Mouse (Mus musculus) WW6 (cell line): ENCODE measurements around the gene Pax4.
A peak's percentile ranks its signal among the peaks of the same experiment; 100 is the strongest.

Source experiments
- DNase-seq: peaks from one replicate; pipeline ENCODE4 v3.0.0-alpha.2; 2013; ENCODE audit warnings: low read depth, low spot score

Pax4 gene

DNA sequence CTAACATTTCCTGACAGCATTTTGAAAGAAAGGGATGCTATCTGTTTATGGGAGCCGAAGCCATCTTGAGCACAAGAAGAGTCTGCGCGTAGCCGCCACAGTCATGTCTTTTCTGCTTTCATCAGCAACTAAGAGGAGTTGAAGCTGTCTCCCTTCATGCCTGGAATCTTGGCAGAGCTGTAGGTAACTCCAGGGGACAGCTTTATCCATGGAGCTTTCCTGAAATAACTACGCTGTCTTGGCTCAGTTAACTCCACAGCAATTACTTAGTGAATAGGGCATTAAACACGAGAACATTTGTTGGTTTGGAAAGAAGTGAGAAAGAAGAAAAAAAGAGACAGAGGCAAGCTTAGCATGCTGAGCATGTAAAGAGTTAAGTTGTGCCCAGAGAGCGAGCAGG lies 1.2 kb downstream of the Pax4 start:
- no peak for DNase-seq

DNA sequence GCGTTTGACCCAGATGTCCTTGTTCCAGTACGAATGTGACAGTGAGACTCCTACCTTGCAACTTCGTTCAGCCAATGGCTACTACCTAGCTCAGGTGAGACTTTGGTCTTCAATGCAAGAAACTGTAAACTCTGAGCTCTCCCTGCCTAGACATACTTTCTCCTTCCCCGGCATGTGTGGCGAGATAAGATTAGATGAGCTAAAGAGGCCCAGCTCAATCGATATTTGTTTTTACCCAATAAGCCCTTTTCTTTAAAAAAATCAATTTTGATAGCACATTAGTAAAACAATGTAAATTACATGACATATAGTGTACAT lies 17.7 kb downstream of the Pax4 start:
- no peak for DNase-seq

DNA sequence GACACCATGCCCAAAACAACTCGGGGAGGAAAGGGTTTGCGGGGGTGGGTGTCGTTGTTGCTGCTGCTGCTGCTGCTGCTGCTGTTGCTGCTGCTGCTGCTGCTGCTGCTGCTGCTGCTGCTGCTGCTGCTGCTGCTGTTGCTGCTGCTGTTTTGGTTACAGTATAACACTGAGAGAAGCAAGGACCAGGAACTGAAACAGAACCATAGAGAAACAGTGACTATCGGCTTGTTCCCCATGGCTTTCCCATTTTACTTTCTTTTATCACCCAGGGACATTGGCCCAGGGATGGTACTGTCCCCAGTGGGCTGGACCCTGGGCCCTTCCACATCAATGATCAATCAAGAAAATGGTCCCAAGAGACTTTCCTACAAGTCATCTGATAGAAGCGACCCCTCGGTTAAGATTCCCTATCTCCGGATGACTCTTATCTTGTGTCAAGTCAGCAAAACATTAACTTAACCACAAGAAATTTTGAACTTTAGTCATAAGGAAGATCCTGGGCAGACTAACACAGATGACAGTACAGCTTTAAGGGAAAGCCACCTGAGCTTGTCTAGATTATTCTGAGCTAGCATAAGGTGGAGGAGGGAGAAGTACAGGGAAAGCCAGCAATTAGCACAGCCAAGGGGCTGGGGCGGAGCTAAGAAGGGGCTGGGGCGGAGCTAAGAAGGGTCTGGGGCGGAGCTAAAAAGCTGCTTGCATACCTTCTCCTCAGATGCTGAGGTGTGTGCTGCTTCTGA lies 18.2 kb downstream of the Pax4 start:
- DNase-seq: no peak

DNA sequence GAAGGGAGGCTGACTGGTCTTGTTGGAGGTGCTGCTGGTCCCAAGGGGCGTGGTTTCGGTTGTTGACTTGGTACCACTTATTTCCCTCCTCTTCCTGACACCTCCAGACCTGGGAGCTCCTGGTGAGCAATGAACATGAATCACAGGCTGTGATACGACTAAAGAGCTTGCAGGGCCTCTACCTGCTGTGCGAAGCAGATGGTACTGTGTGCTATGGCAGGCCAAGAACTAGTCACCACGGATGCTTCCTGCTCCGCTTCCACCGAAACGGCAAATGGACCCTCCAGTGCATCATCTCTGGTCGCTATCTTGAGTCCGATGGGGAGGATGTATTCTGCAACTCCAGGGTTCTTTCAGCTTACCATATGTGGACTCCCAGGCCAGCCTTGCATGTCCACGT lies 19.3 kb downstream of the Pax4 start:
- DNase-seq: no peak

- DNase-seq: no peak
These were observed 20.9 kb downstream of the Pax4 start, which contains the start of gene Gcc1 for GRCm38 (mm10) chr6:28428290-28428689. Gene Gcc1, minus strand, starts transcription at chr6:28428390.

GRCm38 (mm10) chr6:28427096-28427839 lies 21.9 kb downstream of the Pax4 start, which contains the start of gene Fscn3:
Gene Fscn3, plus strand, starts transcription at chr6:28427789.
- no peak for DNase-seq

- no peak for DNase-seq
These were observed 24.1 kb downstream of the Pax4 start for GRCm38 (mm10) chr6:28425019-28425418.

DNA sequence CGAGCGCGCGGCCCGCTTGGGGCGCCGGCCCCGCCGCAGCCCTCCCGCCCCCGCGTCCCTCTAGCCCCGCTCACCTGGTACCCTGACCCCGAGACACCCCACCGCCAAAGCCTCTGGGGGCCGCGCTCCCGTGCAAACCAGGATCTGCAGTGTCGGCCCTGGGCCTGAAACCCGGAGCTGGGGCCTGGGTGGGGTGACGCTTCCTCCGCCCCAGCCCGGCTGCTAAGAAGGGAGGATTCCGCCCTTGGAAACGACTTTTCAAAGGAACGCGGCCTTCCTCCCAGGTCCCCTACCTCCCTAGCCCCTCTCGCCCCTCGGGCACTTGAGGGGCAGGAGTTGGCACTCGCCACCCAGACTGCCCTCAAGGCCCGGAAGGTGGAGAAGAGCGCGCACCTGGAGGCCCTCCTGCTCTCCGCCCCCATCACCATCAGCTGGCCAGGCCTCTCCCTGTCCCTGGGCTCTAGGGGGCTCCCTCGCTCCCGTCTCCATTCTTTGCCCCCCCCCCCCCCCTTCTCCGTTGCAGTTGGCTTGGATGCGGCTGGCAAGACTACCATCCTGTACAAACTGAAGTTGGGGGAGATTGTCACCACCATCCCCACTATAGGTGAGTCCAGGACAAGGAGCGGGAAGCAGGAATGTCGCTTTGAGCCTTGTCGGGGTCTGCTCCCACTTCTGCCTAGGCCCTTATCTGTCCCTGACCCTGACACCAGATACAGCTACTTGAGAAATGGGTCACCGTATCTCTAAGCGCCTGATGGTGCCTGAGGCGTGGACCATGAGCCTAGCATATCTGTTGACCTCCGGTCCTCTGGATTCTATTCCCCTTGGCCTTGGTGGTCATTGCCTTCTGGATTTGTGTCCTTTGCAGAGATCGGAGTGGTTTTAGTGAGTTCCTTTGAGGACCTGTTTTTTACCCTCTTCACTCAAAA lies 25.1 kb downstream of the Pax4 start:
- no peak for DNase-seq

DNA sequence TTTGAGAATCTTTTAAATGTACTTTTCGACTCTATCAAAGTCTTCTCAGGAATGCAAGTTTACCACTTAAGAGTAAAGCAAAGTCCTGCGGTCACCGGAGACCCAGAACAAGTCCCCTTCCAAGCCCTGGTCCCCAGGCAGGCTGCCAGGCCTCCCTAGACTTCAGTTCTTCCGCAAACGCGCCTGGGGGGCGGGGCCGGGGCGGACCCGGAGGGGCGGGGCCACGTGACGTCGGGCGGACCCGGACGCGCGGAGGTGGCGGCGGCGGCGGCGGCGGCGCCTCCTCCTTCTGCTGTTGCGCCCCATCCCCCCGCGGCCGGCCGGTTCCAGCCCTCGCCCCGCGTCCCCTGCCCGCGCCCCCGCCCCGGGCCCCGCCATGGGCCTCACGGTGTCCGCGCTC lies 25.8 kb downstream of the Pax4 start, which contains the start of gene Arf5:
Gene Arf5, plus strand, starts transcription at position 248 of the 400 bp plus-strand sequence.
- peak; percentile 40 for DNase-seq

DNA sequence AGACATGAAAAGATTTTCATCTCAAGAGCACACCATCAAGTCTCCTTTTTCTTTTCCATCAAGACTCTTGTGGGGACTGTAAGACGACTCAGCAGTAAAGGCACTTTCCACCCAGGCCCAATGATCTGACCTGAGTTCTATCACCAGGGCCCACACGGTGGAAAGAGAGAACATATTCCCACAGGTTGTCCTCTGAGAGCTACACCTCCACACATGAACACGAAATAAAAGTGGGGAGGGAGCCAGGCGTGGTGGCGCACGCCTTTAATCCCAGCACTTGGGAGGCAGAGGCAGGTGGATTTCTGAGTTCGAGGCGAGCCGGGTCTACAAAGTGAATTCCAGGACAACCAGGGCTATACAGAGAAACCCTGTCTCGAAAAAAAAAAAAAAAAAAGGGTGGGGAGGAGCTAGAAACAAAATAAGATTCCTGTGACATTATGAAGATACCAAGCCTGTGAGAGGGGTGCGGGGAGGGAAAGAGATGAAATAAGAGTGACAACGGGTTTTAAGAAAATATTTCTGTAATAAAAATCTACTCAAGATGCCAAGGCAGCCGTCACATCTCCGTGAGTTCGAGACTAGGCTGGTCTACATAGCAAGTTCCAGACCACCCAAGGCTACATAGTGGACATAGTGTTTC lies 26.4 kb downstream of the Pax4 start:
- DNase-seq: no peak

GRCm38 (mm10) chr6:28421469-28422000 lies 27.6 kb downstream of the Pax4 start:
- peak; percentile 93 for DNase-seq

- DNase-seq: no peak
These were observed 28.3 kb downstream of the Pax4 start for GRCm38 (mm10) chr6:28420865-28421264.

DNA sequence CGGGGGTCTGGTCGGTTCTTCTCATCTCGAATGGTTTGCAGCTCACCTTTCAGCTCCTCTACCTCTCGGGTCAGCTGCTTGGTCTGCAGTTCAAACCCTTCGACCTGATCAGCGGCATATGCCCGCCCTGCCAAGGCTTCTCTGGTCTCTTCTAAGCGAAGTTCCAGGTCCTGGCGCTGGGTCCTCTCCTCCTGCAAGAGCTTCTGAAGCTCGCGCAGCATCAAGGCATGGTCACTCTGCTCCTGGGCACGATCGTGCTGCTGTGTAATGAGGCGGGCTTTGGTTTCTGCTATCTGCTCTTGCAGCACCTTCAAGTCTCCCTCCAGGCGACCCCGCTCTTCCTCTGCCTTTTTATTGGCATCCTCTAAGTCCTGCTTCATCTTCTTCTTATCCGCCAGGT lies 28.8 kb downstream of the Pax4 start:
- DNase-seq: no peak

GRCm38 (mm10) chr6:28419673-28420072 lies 29.5 kb downstream of the Pax4 start:
- no peak for DNase-seq

GRCm38 (mm10) chr6:28418449-28418848 lies 30.7 kb downstream of the Pax4 start:
- no peak for DNase-seq

- no peak for DNase-seq
These were observed 32.2 kb downstream of the Pax4 start for GRCm38 (mm10) chr6:28416981-28417380.

DNA sequence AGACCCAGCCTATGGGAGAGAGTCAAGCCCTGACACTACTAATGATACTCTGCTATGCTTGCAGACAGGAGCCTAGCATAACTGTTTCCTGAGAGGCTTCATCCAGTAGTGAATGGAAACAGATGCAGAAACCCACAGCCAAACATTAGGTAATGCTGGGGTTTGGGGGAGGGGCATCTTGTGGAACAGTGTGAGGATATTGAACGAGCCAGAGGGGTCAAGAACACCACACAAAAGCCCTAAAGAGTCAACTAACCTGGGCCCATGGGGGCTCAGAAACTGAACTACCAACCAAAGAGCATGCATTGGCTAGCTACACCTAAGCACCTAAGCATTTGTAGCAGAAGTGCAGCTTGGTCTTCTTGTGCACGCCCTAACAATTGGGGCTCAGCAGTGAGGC lies 37.9 kb downstream of the Pax4 start:
- no peak for DNase-seq

- no peak for DNase-seq
These were observed 39.1 kb downstream of the Pax4 start for GRCm38 (mm10) chr6:28410053-28410452.

GRCm38 (mm10) chr6:28399791-28400190 lies 49.4 kb downstream of the Pax4 start:
- DNase-seq: peak; percentile 53

GRCm38 (mm10) chr6:28398726-28399125 lies 50.4 kb downstream of the Pax4 start:
- no peak for DNase-seq

- DNase-seq: no peak
These were observed 51.4 kb downstream of the Pax4 start, which contains the start of gene Zfp800 for GRCm38 (mm10) chr6:28397681-28398203. Gene Zfp800, minus strand, starts transcription at chr6:28398005.
